Mouse (Mus musculus) cerebellum, adult 9-10 months (tissue): ENCODE data around the gene D130040H23Rik.
"Not testable (repeated sequence)": the region's sequence is repeated elsewhere in the genome, so short reads cannot be mapped to it uniquely, and the experiment has no call there.

Experiments used
- DNase-seq: peaks from one replicate; pipeline ENCODE4 v3.0.0; 2022

The D130040H23Rik gene

GRCm38 (mm10) chr8:69270386-69271202, at the start of gene D130040H23Rik:
Gene D130040H23Rik (plus strand): TSS chr8:69271080.
- DNase-seq: peak; percentile 92

GRCm38 (mm10) chr8:69242541-69242940, 28.3 kb upstream of the D130040H23Rik start:
- DNase-seq: no peak

- peak; percentile 9 for DNase-seq
These were observed 2.4 kb upstream of the D130040H23Rik start for GRCm38 (mm10) chr8:69268525-69268924.

GRCm38 (mm10) chr8:69271203-69271554, 299 bp downstream of the D130040H23Rik start:
- DNase-seq: no peak

- DNase-seq: no peak
These were observed 1.6 kb downstream of the D130040H23Rik start for GRCm38 (mm10) chr8:69272435-69272834.

- DNase-seq: no peak
These were observed 53.9 kb downstream of the D130040H23Rik start for GRCm38 (mm10) chr8:69324771-69325170.

- peak; percentile 93 for DNase-seq
These were observed 57.7 kb downstream of the D130040H23Rik start for GRCm38 (mm10) chr8:69328301-69329288.

- not testable (repeated sequence) for DNase-seq
These were observed 58.4 kb downstream of the D130040H23Rik start for GRCm38 (mm10) chr8:69329289-69329688.
